Mouse (Mus musculus) heart, postnatal 0 days (tissue): Measurements from ENCODE around the gene Myo15b.

Experiments used
- CTCF ChIP-seq: IDR thresholded peaks from 2 replicates; pipeline ENCODE4 v1.5.1; 2016; ENCODE audit warnings: antibody characterized with exemption, control low read depth, low read depth
- EP300 ChIP-seq: IDR thresholded peaks from 2 replicates; pipeline ENCODE4 v1.6.1; 2016; ENCODE audit warnings: antibody characterized with exemption, low read depth

- TF ChIP-seq CTCF (no peak), EP300 (no peak)
Measured at GRCm38 (mm10) chr11:115837606-115838345, 20.4 kb upstream of the Myo15b start.
